Mouse (Mus musculus) limb, embryonic 10.5 days (tissue): Measurements from ENCODE around the gene Mest. TPM values are rescaled to one million over a fixed set of nuclear protein-coding genes. Genes with fewer than 3 reads are reported as not detected.

Experiments used
- DNase-seq: peaks from one replicate; pipeline ENCODE4 v3.0.0-alpha.2; 2017; ENCODE audit warnings: low spot score
- H3K27ac ChIP-seq: fragments of 300-500 bp; sonication (generic); 2 replicates; pipeline ENCODE4 v1.5.1; 2016; ENCODE audit warnings: mild to moderate bottlenecking
- H3K27me3 ChIP-seq: fragments of 300-500 bp; sonication (generic); 2 replicates; pipeline ENCODE4 v1.6.1; 2016; ENCODE audit warnings: low read depth, mild to moderate bottlenecking; ENCODE audit not compliant: poor library complexity, severe bottlenecking
- H3K36me3 ChIP-seq: fragments of 300-500 bp; sonication (generic); 2 replicates; pipeline ENCODE4 v1.6.1; 2016; ENCODE audit warnings: mild to moderate bottlenecking, moderate library complexity
- H3K4me1 ChIP-seq: fragments of 300-500 bp; sonication (generic); 2 replicates; pipeline ENCODE4 v1.6.1; 2016
- H3K4me3 ChIP-seq: fragments of 300-500 bp; sonication (generic); 2 replicates; pipeline ENCODE4 v1.5.1; 2016; ENCODE audit warnings: mild to moderate bottlenecking, moderate library complexity
- H3K9me3 ChIP-seq: fragments of 300-500 bp; sonication (generic); replicated peaks from 2 replicates; pipeline ENCODE4 v1.6.1; 2016; ENCODE audit warnings: mild to moderate bottlenecking
- WGBS: fragments of 180-500 bp; shearing (Covaris S2); methylation state at CpG from one replicate; pipeline ENCODE4 v1.1.7; 2016; 5-methylcytosine and 5-hydroxymethylcytosine counted together
- microRNA counts: library from miRNA; unstranded; fragments of <30 nt; microRNA quantifications from one replicate; lab custom pipeline; 2017
- microRNA-seq: library from miRNA; unstranded; fragments of <30 nt; microRNA quantifications from one replicate; pipeline ENCODE4, GENCODE M21; 2017
- polyA plus RNA-seq: library from polyadenylated mRNA; unstranded; fragments of >200 nt; fragmentation: Nextera tagmentation; extraction: Ambion mirVana; gene quantifications from 2 replicates; pipeline ENCODE4 v1.2.1, GENCODE M21; 2016

Mest gene
- polyA plus RNA-seq, 1 experiment from 2014 or later = 3,140 TPM

- no peaks in the 10 kb centered on the region for H3K9me3 ChIP-seq
- no peak for DNase-seq
- 90% methylated on average over 6 of the region's 6 CpGs for WGBS
- peaks cover 53% of the 10 kb centered on the region for H3K36me3 ChIP-seq
- H3K4me3 ChIP-seq = no peak overlapping the region
- no peak overlapping the region for H3K27ac ChIP-seq
- H3K4me1 ChIP-seq = 0 out of 2 replicates have a peak, but pooled peaks cover 2% of the 10 kb centered on the region
- no peaks in the 10 kb centered on the region for H3K27me3 ChIP-seq
Measured at GRCm38 (mm10) chr6:30750482-30750881, 27.1 kb downstream of the Mest start.

- WGBS = 90% methylated on average over 2 of the region's 2 CpGs
- Histone ChIP-seq H3K36me3 (peaks cover 46% of the 10 kb centered on the region), H3K27me3 (no peaks in the 10 kb centered on the region), H3K4me3 (no peak overlapping the region), H3K27ac (no peak overlapping the region), H3K9me3 (no peaks in the 10 kb centered on the region), H3K4me1 (no peaks in the 10 kb centered on the region)
- no peak for DNase-seq
Measured at GRCm38 (mm10) chr6:30751209-30751608, 27.9 kb downstream of the Mest start.

MicroRNAs within 50 kb of the gene (microRNA counts, 519-probe panel; counts per million panel counts)
- microRNA mmu-miR-335-3p (lab: Ali Mortazavi, UCI) = 5,907 counts per million, percentile 93 among the panel's probes with 10 or more counts
- microRNA mmu-miR-335-5p (lab: Ali Mortazavi, UCI) = 8,536 counts per million, percentile 99 among the panel's probes with 10 or more counts

Small RNA genes lying within 50 kb of the gene (microRNA-seq; reads per million reads assigned to microRNA genes)
- gene Mir335 = 174,268 reads per million, percentile 100 among the genes with 10 or more reads in this experiment

Other genes starting within 250 kb of the Mest start
- 45.7 and 51.6 TPM in 2 replicates for gene Tmem209, start 213.8 kb upstream of the Mest start, polyA plus RNA-seq
- gene Ssmem1, start 213.7 kb upstream of the Mest start, polyA plus RNA-seq = 0.38 and 0.59 TPM in 2 replicates
- 109 and 110 TPM in 2 replicates for gene Cpa2, start 182.0 kb upstream of the Mest start, polyA plus RNA-seq
- gene Cpa4, start 155.2 kb upstream of the Mest start, polyA plus RNA-seq = 1.1 and 1.4 TPM in 2 replicates
- gene Cpa5, start 112.5 kb upstream of the Mest start, polyA plus RNA-seq = 0.23 and 0.35 TPM in 2 replicates
- gene Cpa1, start 84.3 kb upstream of the Mest start, polyA plus RNA-seq = 0.38 TPM in 2 replicates
- 28.8 and 33.1 TPM in 2 replicates for gene Cep41, start 29.8 kb upstream of the Mest start, polyA plus RNA-seq
- 20.6 and 25.8 TPM in 2 replicates for gene Copg2, start 173.2 kb downstream of the Mest start, polyA plus RNA-seq
- gene Tsga13, start 192.0 kb downstream of the Mest start, polyA plus RNA-seq = not detected in 2 replicates
- gene Klf14, start 235.5 kb downstream of the Mest start, polyA plus RNA-seq = 0.73 and 1.1 TPM in 2 replicates